In the genomic region with DNA sequence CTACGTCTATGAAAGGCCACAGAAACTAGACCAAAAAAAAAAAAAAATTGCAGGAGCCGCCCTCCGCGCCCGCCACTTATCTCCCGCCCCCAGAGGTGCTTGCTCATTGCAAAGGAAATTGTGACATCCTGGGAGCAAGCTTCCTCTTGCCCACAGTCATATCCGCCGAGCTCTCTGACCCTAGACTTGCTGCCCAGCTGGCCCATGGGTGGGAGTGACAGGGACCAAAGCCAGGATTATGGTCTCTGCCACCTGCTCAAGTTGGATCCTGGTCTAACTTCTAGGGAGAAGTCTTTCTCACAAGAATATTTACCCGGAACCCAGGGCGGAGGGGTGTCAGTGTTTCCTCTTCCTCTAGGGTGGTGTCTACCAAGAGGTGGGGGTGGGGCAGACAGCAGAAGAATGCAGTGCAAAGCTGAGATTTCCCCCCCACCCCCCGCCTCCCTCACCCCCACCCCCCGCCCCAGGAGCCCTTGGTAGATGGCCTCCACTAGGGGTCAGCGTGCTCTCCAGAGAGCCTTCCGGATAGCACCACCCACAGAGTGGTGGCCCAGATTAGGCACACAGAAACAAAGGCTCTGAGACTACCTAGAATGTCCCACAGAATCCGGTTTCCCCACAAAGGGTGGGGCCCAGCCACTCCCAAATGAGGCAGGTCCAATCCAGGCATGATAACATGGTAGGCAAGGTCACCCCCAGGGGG, we compare ENCODE assay signal across 8 mouse cellular contexts. TPM values are rescaled to one million over a fixed set of nuclear protein-coding genes. Genes with fewer than 3 reads are reported as not detected.
DNase-seq lines count a peak whose midpoint lies in the region; ATAC-seq and TF ChIP-seq lines count a peak whose summit lies in the region.

No protein-coding gene starts in this region.

- H3K4me3 ChIP-seq in embryonic facial prominence, embryonic 11.5 days (ENCODE audit: low read depth, low read length) = no peak overlapping the region
- no peak overlapping the region for H3K4me3 ChIP-seq in intestine, embryonic 16.5 days (ENCODE audit: low read length)
- no peak overlapping the region for H3K4me3 ChIP-seq in lung, embryonic 14.5 days (ENCODE audit: low read depth, low read length)

- no peak overlapping the region for H3K27ac ChIP-seq in embryonic facial prominence, embryonic 11.5 days (replicated peaks; ENCODE audit: low read depth, low read length)
- no peak overlapping the region; the same call in 1 of the 2 replicates for H3K27ac ChIP-seq in intestine, embryonic 16.5 days (ENCODE audit: low read length)
- peak overlapping the region; percentile 31 for H3K27ac ChIP-seq in lung, embryonic 14.5 days (ENCODE audit: low read depth)

- no peaks in the 10 kb centered on the region for H3K36me3 ChIP-seq in embryonic facial prominence, embryonic 11.5 days (replicated peaks; ENCODE audit: control insufficient read depth, insufficient read depth, low read depth, low read length)
- H3K36me3 ChIP-seq in intestine, embryonic 16.5 days (ENCODE audit: control insufficient read depth, insufficient read depth, low read length) = no peaks in the 10 kb centered on the region
- H3K36me3 ChIP-seq in lung, embryonic 14.5 days (ENCODE audit: insufficient read depth) = no peaks in the 10 kb centered on the region

- ATAC-seq in embryonic facial prominence, embryonic 11.5 days (replicated peaks; ENCODE audit: insufficient number of reproducible peaks, low FRiP score, low TSS enrichment, low read depth) = no peak
- peak; percentile 55 for ATAC-seq in intestine, embryonic 16.5 days
- ATAC-seq in lung, embryonic 14.5 days (ENCODE audit: insufficient read depth) = 0 out of 2 replicates have a peak, but pooled peaks have one; percentile 13

- TF ChIP-seq CTCF in lung, embryonic 14.5 days (IDR thresholded peaks at IDR 0.05; ENCODE audit: low read depth) = peak; percentile 37; the same call in 1 of the 2 replicates

- H3K9me3 ChIP-seq in embryonic facial prominence, embryonic 11.5 days (replicated peaks; ENCODE audit: control insufficient read depth, low read length) = no peaks in the 10 kb centered on the region
- H3K9me3 ChIP-seq in intestine, embryonic 16.5 days (ENCODE audit: control insufficient read depth, low read length) = no peaks in the 10 kb centered on the region
- no peaks in the 10 kb centered on the region for H3K9me3 ChIP-seq in lung, embryonic 14.5 days (ENCODE audit: low read depth, low read length)

- no peaks in the 10 kb centered on the region for H3K4me1 ChIP-seq in embryonic facial prominence, embryonic 11.5 days (ENCODE audit: control insufficient read depth, insufficient read depth, low read length)
- peaks cover 33% of the 10 kb centered on the region for H3K4me1 ChIP-seq in intestine, embryonic 16.5 days (ENCODE audit: control insufficient read depth, insufficient read depth, low read length)
- H3K4me1 ChIP-seq in lung, embryonic 14.5 days (ENCODE audit: insufficient read depth) = peaks cover 39% of the 10 kb centered on the region

- no peak overlapping the region for H3K9ac ChIP-seq in embryonic facial prominence, embryonic 11.5 days (replicated peaks; ENCODE audit: low read length)
- no peak overlapping the region for H3K9ac ChIP-seq in intestine, embryonic 16.5 days (ENCODE audit: low read depth, low read length)
- H3K9ac ChIP-seq in lung, embryonic 14.5 days = no peak overlapping the region

- WGBS in embryonic facial prominence, embryonic 11.5 days = 59% methylated on average over 13 of the region's 15 CpGs
- 36% methylated on average over 15 of the region's 15 CpGs for WGBS in intestine, embryonic 16.5 days
- 34% methylated on average over 15 of the region's 15 CpGs for WGBS in lung, embryonic 14.5 days

- no peak overlapping the region for H3K4me2 ChIP-seq in embryonic facial prominence, embryonic 11.5 days (ENCODE audit: low read depth, low read length)
- 0 out of 2 replicates have a peak overlapping the region, but pooled peaks have one; percentile 11 for H3K4me2 ChIP-seq in intestine, embryonic 16.5 days (ENCODE audit: low read depth, low read length)
- peak overlapping the region; percentile 30 for H3K4me2 ChIP-seq in lung, embryonic 14.5 days

- peak; percentile 79 to 87 for DNase-seq in cerebellum, postnatal 10 days
- no peak for DNase-seq in cerebellum, adult 11-12 months
- DNase-seq in CD4-positive helper T cell, adult 2 months (ENCODE audit: low read depth, low spot score) = peak; percentile 83
- peak; percentile 23 for DNase-seq in embryonic facial prominence, embryonic 11.5 days (ENCODE audit: low spot score)
- peak; percentile 71 for DNase-seq in lung, embryonic 14.5 days
- peak; percentile 74 to 82 for DNase-seq in spleen, postnatal 36 days (ENCODE audit: low spot score in 2 of 2)
- no peak for DNase-seq in neural tube, embryonic 10.5 days (ENCODE audit: extremely low spot score, low spot score)

- no peaks in the 10 kb centered on the region for H3K27me3 ChIP-seq in embryonic facial prominence, embryonic 11.5 days (ENCODE audit: control insufficient read depth, insufficient read depth, low read length)
- no peaks in the 10 kb centered on the region for H3K27me3 ChIP-seq in intestine, embryonic 16.5 days (replicated peaks; ENCODE audit: control insufficient read depth, insufficient read depth, low read length)
- no peaks in the 10 kb centered on the region for H3K27me3 ChIP-seq in lung, embryonic 14.5 days (ENCODE audit: insufficient read depth, low read length)

RNA-seq across cellular contexts. Expression of gene Rhbdf2, which starts 10.9 kb away (rescaled TPM):
- 2.8 and 3.1 TPM in 2 replicates for polyA plus RNA-seq in embryonic facial prominence, embryonic 11.5 days (2014; fragmentation: Nextera tagmentation; extraction: Ambion mirVana)
- 10.8 and 11.9 TPM in 2 replicates for polyA plus RNA-seq in intestine, embryonic 16.5 days (2015; fragmentation: Nextera tagmentation; extraction: Ambion mirVana)
- polyA plus RNA-seq in lung, embryonic 14.5 days (2014; fragmentation: Nextera tagmentation; extraction: Ambion mirVana) = 8.9 and 9.8 TPM in 2 replicates

RNA-seq across cellular contexts. Expression of gene Aanat, which starts 29.7 kb away (rescaled TPM):
- not detected in 2 replicates for polyA plus RNA-seq in embryonic facial prominence, embryonic 11.5 days (2014; fragmentation: Nextera tagmentation; extraction: Ambion mirVana)
- not detected in 2 replicates for polyA plus RNA-seq in intestine, embryonic 16.5 days (2015; fragmentation: Nextera tagmentation; extraction: Ambion mirVana)
- not detected in 2 replicates for polyA plus RNA-seq in lung, embryonic 14.5 days (2014; fragmentation: Nextera tagmentation; extraction: Ambion mirVana)

RNA-seq across cellular contexts. Expression of gene Ube2o, which starts 34.6 kb away (rescaled TPM):
- polyA plus RNA-seq in embryonic facial prominence, embryonic 11.5 days (2014; fragmentation: Nextera tagmentation; extraction: Ambion mirVana) = 17.2 and 17.4 TPM in 2 replicates
- polyA plus RNA-seq in intestine, embryonic 16.5 days (2015; fragmentation: Nextera tagmentation; extraction: Ambion mirVana) = 3.1 and 3.7 TPM in 2 replicates
- 17.4 and 22.8 TPM in 2 replicates for polyA plus RNA-seq in lung, embryonic 14.5 days (2014; fragmentation: Nextera tagmentation; extraction: Ambion mirVana)

RNA-seq across cellular contexts. Expression of gene Prcd, which starts 37.4 kb away (rescaled TPM):
- 0.43 and 0.77 TPM in 2 replicates for polyA plus RNA-seq in embryonic facial prominence, embryonic 11.5 days (2014; fragmentation: Nextera tagmentation; extraction: Ambion mirVana)
- polyA plus RNA-seq in intestine, embryonic 16.5 days (2015; fragmentation: Nextera tagmentation; extraction: Ambion mirVana) = 1.4 and 1.9 TPM in 2 replicates
- 0.53 and 1.6 TPM in 2 replicates for polyA plus RNA-seq in lung, embryonic 14.5 days (2014; fragmentation: Nextera tagmentation; extraction: Ambion mirVana)

RNA-seq across cellular contexts. Expression of gene Cygb, which starts 38.2 kb away (rescaled TPM):
- polyA plus RNA-seq in embryonic facial prominence, embryonic 11.5 days (2014; fragmentation: Nextera tagmentation; extraction: Ambion mirVana) = 3.5 and 3.8 TPM in 2 replicates
- polyA plus RNA-seq in intestine, embryonic 16.5 days (2015; fragmentation: Nextera tagmentation; extraction: Ambion mirVana) = 12.3 and 14.4 TPM in 2 replicates
- polyA plus RNA-seq in lung, embryonic 14.5 days (2014; fragmentation: Nextera tagmentation; extraction: Ambion mirVana) = 9.5 and 10.0 TPM in 2 replicates

Comparison
In these comparisons a context has a peak if more than half of its experiments do, and no peak if none do; other contexts are left out.
1. DNase-seq: peak in cerebellum, postnatal 10 days (2 of 2), CD4-positive helper T cell, adult 2 months (single experiment), embryonic facial prominence, embryonic 11.5 days (single experiment), lung, embryonic 14.5 days (single experiment) and spleen, postnatal 36 days (2 of 2); none in cerebellum, adult 11-12 months (single experiment) and neural tube, embryonic 10.5 days (single experiment).